Mouse (Mus musculus) heart, embryonic 15.5 days (tissue): ENCODE measurements around the gene Dapk1. TPM values are rescaled to one million over a fixed set of nuclear protein-coding genes. Genes with fewer than 3 reads are reported as not detected.

Experiments
- ATAC-seq: fragments of 200-750 bp; cut with Nextera tagmentation; replicated peaks from 2 replicates; pipeline ENCODE4 v1.8.0; 2017; ENCODE audit warnings: low read depth, moderate TSS enrichment; ENCODE audit not compliant: insufficient number of reproducible peaks, insufficient read depth, low FRiP score
- H3K27ac ChIP-seq: fragments of 300-500 bp; sonication (generic); 2 replicates; pipeline ENCODE4 v1.5.1; 2015; ENCODE audit warnings: mild to moderate bottlenecking, inconsistent platforms
- H3K27me3 ChIP-seq: fragments of 300-500 bp; sonication (generic); 2 replicates; pipeline ENCODE4 v1.6.1; 2015; ENCODE audit warnings: inconsistent platforms
- H3K36me3 ChIP-seq: fragments of 300-500 bp; sonication (generic); 2 replicates; pipeline ENCODE4 v1.6.1; 2015; ENCODE audit warnings: mild to moderate bottlenecking, inconsistent platforms
- H3K4me1 ChIP-seq: fragments of 300-500 bp; sonication (generic); replicated peaks from 2 replicates; pipeline ENCODE4 v1.6.1; 2015; ENCODE audit warnings: inconsistent platforms
- H3K4me2 ChIP-seq: fragments of 300-500 bp; sonication (generic); 2 replicates; pipeline ENCODE4 v1.6.1; 2015; ENCODE audit warnings: inconsistent platforms, mild to moderate bottlenecking, moderate library complexity
- H3K4me3 ChIP-seq: fragments of 300-500 bp; sonication (generic); 2 replicates; pipeline ENCODE4 v1.5.1; 2015; ENCODE audit warnings: mild to moderate bottlenecking, inconsistent platforms
- H3K9ac ChIP-seq: fragments of 300-500 bp; sonication (generic); 2 replicates; pipeline ENCODE4 v1.6.1; 2015; ENCODE audit warnings: mild to moderate bottlenecking, inconsistent platforms
- H3K9me3 ChIP-seq: fragments of 300-500 bp; sonication (generic); replicated peaks from 2 replicates; pipeline ENCODE4 v1.6.1; 2016; ENCODE audit warnings: inconsistent platforms
- WGBS: fragments of 180-500 bp; shearing (Covaris S2); methylation state at CpG from one replicate; pipeline ENCODE4 v1.1.7; 2015; ENCODE audit warnings: mixed read lengths; 5-methylcytosine and 5-hydroxymethylcytosine counted together
- polyA plus RNA-seq: library from polyadenylated mRNA; unstranded; fragments of >200 nt; fragmentation: Nextera tagmentation; extraction: Ambion mirVana; gene quantifications from 2 replicates; pipeline ENCODE4 v1.2.1, GENCODE M21; 2015

The Dapk1 gene
- polyA plus RNA-seq, 1 experiment from 2014 or later: 7.6 TPM

DNA sequence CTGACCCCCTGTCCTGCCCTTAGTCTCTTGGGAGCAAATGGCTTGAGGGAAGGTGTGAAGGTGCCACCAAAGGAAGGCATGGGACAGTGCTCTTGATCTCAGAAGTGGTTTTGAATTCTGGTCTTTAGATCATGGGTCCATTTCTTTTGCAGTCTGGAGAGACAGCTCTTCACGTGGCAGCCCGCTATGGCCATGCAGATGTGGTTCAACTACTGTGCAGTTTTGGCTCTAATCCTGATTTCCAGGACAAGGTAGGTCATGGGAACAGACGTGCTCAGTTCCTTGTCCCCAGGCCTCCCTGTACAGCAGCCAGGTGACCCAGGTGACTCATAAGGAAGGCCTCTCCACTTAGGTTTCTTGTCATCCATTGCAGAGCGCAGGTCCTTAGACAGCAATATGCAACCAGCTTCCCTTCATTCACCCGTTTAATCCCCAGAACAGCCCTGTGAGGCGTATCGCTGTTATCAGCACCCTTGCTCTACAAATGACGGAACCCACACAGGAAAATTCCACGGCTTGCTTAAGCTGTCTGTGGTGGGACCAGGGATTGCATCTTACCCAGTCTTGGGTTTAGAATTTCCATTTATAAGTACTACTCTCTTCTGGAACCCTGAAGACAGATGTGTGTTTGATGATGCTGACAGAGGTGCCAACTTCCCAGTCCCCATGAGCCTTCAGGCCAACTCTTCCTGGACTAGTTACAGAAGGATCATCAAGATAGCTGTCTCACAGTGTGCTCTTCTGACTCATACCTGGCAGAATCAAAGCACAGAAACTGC, 126.7 kb downstream of the Dapk1 start:
- H3K4me2 ChIP-seq: no peak overlapping the region
- peaks cover 5% of the 10 kb centered on the region for H3K4me1 ChIP-seq
- H3K9me3 ChIP-seq: no peaks in the 10 kb centered on the region
- 0 out of 2 replicates have a peak overlapping the region, but pooled peaks have one; percentile 15 for H3K27ac ChIP-seq
- 73% methylated on average over 9 of the region's 9 CpGs for WGBS
- no peak overlapping the region for H3K9ac ChIP-seq
- 0 out of 2 replicates have a peak, but pooled peaks cover 7% of the 10 kb centered on the region for H3K36me3 ChIP-seq
- no peak overlapping the region for H3K4me3 ChIP-seq
- ATAC-seq: no peak
- no peaks in the 10 kb centered on the region for H3K27me3 ChIP-seq

DNA sequence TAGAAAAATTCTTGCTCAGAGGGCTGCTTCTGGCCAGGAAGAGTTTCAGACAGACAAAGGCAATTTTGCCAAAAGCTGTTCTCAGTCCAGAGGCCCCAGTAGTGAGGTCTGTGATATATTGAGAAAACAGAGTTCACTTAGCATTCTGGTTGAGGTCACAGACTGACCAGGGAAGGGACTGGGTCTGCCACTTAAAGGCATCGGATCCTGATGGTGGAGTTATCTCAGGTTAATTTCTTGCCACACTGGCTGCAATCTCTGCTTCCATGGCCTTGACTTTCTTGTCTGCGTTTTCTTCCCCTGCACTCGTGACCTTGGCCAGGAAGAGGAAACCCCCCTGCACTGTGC, 127.3 kb downstream of the Dapk1 start:
- H3K4me1 ChIP-seq: peaks cover 5% of the 10 kb centered on the region
- no peaks in the 10 kb centered on the region for H3K9me3 ChIP-seq
- 0 out of 2 replicates have a peak, but pooled peaks cover 7% of the 10 kb centered on the region for H3K36me3 ChIP-seq
- H3K27me3 ChIP-seq: no peaks in the 10 kb centered on the region
- no peak overlapping the region for H3K4me3 ChIP-seq
- H3K27ac ChIP-seq: 0 out of 2 replicates have a peak overlapping the region, but pooled peaks have one; percentile 15
- no peak overlapping the region for H3K9ac ChIP-seq
- no peak for ATAC-seq
- H3K4me2 ChIP-seq: no peak overlapping the region
- 54% methylated on average over 3 of the region's 3 CpGs for WGBS

DNA sequence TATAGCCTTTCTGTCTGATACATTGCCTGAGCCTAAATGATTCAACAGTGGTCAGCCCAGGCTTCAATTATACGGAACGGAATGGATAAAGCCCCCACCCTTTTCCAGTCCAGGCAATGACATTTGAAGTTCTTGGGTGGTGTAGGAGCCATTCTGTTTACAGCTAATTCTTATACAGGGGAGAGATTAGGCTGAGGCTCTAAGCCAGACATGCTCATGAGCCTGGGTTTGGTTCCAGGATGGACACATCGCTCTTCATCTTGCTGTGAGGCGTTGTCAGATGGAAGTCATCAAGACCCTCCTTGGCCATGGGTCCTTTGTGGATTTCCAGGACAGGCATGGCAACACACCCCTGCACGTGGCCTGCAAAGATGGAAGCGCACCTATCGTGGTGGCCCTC, 128.8 kb downstream of the Dapk1 start:
- 92% methylated on average over 7 of the region's 7 CpGs for WGBS
- no peak overlapping the region for H3K4me3 ChIP-seq
- no peak overlapping the region for H3K9ac ChIP-seq
- ATAC-seq: no peak
- 0 out of 2 replicates have a peak, but pooled peaks cover 4% of the 10 kb centered on the region for H3K36me3 ChIP-seq
- H3K9me3 ChIP-seq: no peaks in the 10 kb centered on the region
- H3K27ac ChIP-seq: no peak overlapping the region
- no peaks in the 10 kb centered on the region for H3K27me3 ChIP-seq
- peaks cover 5% of the 10 kb centered on the region for H3K4me1 ChIP-seq
- no peak overlapping the region for H3K4me2 ChIP-seq

DNA sequence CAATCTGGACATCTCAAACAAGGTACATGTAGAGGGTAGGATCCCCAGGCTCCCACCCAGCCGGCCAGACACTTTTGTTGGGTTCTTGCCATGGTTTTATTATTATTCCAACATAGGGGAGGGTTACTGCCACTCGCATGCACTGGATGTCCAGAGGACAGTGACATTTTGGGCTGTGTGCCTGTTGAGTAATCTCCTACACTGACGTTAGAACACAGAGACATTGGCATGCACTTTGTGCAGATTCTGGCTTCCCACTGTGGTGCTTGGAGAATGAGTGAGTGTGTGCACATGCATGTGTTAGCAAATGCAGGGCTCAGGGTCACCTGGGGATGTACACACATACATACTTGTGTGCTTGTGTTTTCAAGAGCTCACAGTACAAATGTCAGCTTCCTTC, 129.3 kb downstream of the Dapk1 start:
- no peak overlapping the region for H3K4me2 ChIP-seq
- no peak overlapping the region for H3K27ac ChIP-seq
- H3K9ac ChIP-seq: no peak overlapping the region
- ATAC-seq: no peak
- 0 out of 2 replicates have a peak, but pooled peaks cover 4% of the 10 kb centered on the region for H3K36me3 ChIP-seq
- 62% methylated on average over 3 of the region's 3 CpGs for WGBS
- H3K4me1 ChIP-seq: peaks cover 5% of the 10 kb centered on the region
- H3K9me3 ChIP-seq: no peaks in the 10 kb centered on the region
- H3K27me3 ChIP-seq: no peaks in the 10 kb centered on the region
- H3K4me3 ChIP-seq: no peak overlapping the region

DNA sequence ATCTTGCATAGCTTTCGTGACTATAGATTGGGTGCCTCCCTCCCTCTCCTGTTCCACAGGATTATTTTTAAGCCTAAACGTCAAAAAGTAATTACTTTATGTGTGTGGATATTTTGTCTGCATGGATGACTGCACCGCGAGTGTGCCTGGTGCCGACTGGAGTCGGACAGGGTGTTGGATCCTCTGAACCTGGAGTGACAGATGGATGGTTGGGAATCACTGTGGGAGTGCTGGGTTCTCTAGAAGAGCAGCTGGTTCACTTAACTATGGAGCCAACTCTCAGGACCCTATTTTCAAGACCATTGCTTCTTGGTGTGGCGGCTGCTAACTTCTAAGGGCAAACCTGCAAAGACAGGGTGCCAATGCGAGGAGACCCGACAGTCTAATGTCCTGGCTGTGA, 133.6 kb downstream of the Dapk1 start:
- Histone ChIP-seq H3K36me3 (0 out of 2 replicates have a peak, but pooled peaks cover 3% of the 10 kb centered on the region), H3K27me3 (no peaks in the 10 kb centered on the region), H3K9ac (no peak overlapping the region), H3K9me3 (no peaks in the 10 kb centered on the region), H3K4me2 (no peak overlapping the region), H3K4me1 (peaks cover 8% of the 10 kb centered on the region), H3K27ac (no peak overlapping the region), H3K4me3 (no peak overlapping the region)
- WGBS: 86% methylated on average over 9 of the region's 9 CpGs
- ATAC-seq: no peak

DNA sequence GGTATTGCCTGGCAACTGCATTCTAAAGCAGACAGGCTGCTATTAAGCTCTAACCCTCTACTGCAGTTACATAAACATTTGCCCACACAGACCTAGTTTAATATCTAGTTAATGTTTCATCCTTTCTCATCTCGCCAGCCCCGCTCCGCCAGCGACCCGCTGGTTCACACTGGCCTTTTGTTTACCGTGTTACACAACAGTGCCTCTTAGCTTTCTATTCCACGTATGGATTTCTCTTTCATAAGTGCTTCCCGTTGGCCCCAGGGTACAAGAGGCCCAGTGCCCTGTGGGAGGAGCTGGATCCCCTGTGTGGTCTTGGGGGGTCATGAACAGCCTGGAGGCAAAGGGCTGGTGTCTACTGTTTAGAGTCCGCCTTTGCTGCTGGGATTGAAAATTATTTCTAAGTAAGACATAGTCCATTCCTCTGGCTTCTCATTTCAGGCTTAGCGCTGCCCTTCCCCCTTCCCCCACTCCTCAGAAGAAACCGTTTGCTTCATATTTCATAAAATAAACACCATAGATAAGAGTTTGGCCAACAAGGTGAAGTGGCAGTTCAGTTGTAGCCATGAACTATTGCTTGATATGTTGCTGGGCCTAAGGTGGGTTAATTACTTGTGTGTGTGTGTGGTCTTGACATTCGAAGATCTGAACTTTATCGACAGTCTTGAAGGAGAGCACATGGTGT, 134.8 kb downstream of the Dapk1 start:
- Histone ChIP-seq H3K36me3 (0 out of 2 replicates have a peak, but pooled peaks cover 3% of the 10 kb centered on the region), H3K9me3 (no peaks in the 10 kb centered on the region), H3K27ac (no peak overlapping the region), H3K4me3 (no peak overlapping the region), H3K4me1 (peaks cover 8% of the 10 kb centered on the region), H3K9ac (no peak overlapping the region), H3K4me2 (no peak overlapping the region), H3K27me3 (no peaks in the 10 kb centered on the region)
- ATAC-seq: no peak
- WGBS: 82% methylated on average over 13 of the region's 13 CpGs

DNA sequence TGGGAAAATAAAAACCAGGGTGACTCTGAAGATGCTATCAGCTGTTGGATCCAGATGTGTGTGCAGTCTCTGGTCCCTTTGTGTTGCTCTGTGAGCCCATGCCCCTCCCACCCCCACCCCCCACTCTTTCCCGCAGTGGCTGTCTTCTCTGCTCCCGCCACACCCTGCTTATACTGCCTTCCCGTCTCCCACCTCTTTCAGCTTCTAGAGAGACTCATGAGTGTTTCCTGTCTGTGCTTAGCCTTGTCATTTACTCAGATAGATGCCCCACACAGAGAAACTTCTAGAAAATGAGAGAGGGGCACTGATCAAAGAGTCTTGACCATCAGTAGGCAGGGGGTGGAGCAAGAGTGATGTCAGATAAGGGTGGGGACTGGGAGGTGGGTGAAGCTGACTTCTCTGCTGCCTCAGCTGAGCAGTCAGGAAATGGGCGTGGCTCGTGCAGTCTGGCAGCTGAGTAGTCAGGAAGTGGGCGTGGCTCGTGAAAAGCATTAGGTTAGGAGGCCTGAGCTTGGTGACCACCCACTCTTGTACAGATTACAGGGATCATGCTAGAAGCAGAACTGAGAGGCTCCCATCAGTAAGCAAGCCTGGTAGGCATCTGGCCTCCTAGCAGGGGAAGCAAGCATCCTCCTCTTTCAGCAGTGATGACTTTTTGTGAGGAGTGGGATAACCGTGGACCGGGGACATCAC, 136.0 kb downstream of the Dapk1 start:
- Histone ChIP-seq H3K9ac (no peak overlapping the region), H3K4me1 (peaks cover 8% of the 10 kb centered on the region), H3K36me3 (0 out of 2 replicates have a peak, but pooled peaks cover 3% of the 10 kb centered on the region), H3K27me3 (no peaks in the 10 kb centered on the region), H3K4me2 (peak overlapping the region; percentile 49), H3K4me3 (peak overlapping the region; percentile 23), H3K9me3 (no peaks in the 10 kb centered on the region), H3K27ac (peak overlapping the region; percentile 74)
- WGBS: 5% methylated on average over 9 of the region's 9 CpGs
- peak; percentile 87 for ATAC-seq

DNA sequence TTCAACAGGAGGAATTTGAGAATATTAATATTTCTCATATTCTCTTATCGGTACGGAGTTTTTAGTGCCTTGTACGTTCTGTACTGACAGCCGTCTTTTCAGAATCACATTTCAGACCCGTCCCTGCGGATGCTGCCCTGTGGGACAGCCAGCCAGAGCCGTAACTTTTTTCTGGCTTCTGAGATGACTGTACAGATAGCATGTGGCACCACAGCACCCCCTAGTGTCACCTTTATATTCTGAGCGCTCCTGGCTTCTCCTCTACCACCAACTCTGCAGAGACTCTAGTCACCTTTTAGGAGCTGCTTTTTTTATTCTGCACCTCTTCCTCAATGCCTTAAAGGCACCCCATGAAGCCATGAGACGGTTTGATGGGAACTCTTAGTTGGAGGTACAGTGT, 136.7 kb downstream of the Dapk1 start:
- no peaks in the 10 kb centered on the region for H3K27me3 ChIP-seq
- H3K27ac ChIP-seq: peak overlapping the region; percentile 74
- H3K9me3 ChIP-seq: no peaks in the 10 kb centered on the region
- H3K9ac ChIP-seq: no peak overlapping the region
- H3K4me3 ChIP-seq: peak overlapping the region; percentile 23
- H3K36me3 ChIP-seq: 0 out of 2 replicates have a peak, but pooled peaks cover 3% of the 10 kb centered on the region
- ATAC-seq: peak; percentile 79
- peak overlapping the region; percentile 49 for H3K4me2 ChIP-seq
- 11% methylated on average over 9 of the region's 9 CpGs for WGBS
- peaks cover 8% of the 10 kb centered on the region for H3K4me1 ChIP-seq

DNA sequence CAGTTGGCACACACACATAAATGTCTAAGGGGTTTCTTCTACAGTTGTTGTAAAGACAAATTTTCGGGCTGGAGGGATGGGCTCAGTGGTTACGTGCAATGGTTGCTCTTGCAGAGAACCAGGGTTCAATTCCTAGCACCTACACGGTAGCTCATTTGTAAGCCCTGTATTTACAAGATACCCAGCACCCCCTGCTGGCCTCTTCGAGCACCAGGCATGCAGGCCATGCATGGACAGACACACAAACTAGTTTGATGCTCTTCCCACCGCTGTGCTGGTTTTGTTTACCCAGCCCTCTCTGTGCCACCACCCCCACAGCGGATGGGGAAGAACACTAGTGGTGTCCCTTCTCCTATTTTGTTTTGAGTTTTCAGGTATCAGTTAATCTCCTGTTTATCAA, 138.5 kb downstream of the Dapk1 start:
- no peak for ATAC-seq
- no peak overlapping the region for H3K4me3 ChIP-seq
- H3K27ac ChIP-seq: no peak overlapping the region
- H3K4me2 ChIP-seq: no peak overlapping the region
- H3K4me1 ChIP-seq: peaks cover 15% of the 10 kb centered on the region
- H3K27me3 ChIP-seq: no peaks in the 10 kb centered on the region
- 87% methylated on average over 6 of the region's 6 CpGs for WGBS
- H3K9ac ChIP-seq: no peak overlapping the region
- no peaks in the 10 kb centered on the region for H3K9me3 ChIP-seq
- H3K36me3 ChIP-seq: 0 out of 2 replicates have a peak, but pooled peaks cover 3% of the 10 kb centered on the region

DNA sequence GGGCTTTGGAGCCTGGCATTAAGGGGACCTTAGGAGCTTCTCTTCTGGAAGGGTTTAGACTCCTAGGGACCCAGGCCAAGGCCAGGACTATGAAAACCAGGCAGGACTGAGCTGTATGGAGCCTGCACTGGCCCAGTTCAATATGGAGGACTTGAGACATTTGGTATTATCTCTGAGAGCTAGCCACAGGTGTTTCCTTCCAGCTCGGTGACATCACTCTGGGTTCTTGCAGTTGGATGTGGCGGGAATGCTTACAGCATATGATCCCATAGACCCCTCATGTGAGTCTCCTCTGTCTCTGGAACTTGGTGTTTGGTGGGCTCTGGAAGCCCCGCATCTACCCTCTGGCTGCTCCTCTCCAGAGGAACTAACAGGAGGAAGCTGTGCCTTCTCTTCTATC, 140.9 kb downstream of the Dapk1 start:
- no peaks in the 10 kb centered on the region for H3K9me3 ChIP-seq
- H3K27ac ChIP-seq: no peak overlapping the region; the same call in 1 of the 2 replicates
- H3K36me3 ChIP-seq: 0 out of 2 replicates have a peak, but pooled peaks cover 3% of the 10 kb centered on the region
- peaks cover 14% of the 10 kb centered on the region for H3K4me1 ChIP-seq
- no peaks in the 10 kb centered on the region for H3K27me3 ChIP-seq
- 70% methylated on average over 3 of the region's 3 CpGs for WGBS
- no peak for ATAC-seq
- H3K4me3 ChIP-seq: no peak overlapping the region
- H3K4me2 ChIP-seq: no peak overlapping the region
- H3K9ac ChIP-seq: no peak overlapping the region
